Mouse (Mus musculus) MEL (cell line): ENCODE data around the gene Rdh16f1.

Source experiments
- POLR2A ChIP-seq, 2 experiments: IDR thresholded peaks; 2 replicates each; pipeline ENCODE4 v1.6.1; 2011 to 2012; ENCODE audit warnings: low read length in 2 of 2, mild to moderate bottlenecking in 2 of 2, control low read depth in 1 of 2, improper control_type of control experiment in 1 of 2, low read depth in 1 of 2, moderate library complexity in 1 of 2; ENCODE audit not compliant: control insufficient read depth in 1 of 2, insufficient read depth in 1 of 2, poor library complexity in 1 of 2
- TAL1 ChIP-seq: IDR thresholded peaks from 2 replicates; pipeline ENCODE4 v1.6.1; 2012; ENCODE audit warnings: mild to moderate bottlenecking, inconsistent platforms, low read length, moderate library complexity, mixed read lengths

DNA sequence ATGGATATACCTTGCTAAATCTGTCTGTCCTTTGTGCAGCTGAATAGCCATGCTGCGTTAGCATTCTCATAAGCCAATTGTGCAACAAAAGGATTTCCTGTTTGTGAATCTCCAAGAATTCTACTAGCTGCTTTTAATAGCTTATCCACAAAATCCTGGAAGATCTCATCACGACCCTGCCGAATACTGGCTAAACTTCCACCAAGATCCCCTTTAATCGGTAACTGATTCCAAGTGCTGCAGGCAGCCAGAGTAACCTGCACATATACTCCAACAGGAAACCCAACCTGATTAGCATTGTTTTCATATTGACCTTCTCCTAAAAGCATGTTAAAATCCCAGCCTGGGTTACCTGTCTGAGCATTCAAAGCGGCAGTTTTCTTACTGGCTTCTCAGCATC lies 75.7 kb downstream of the Rdh16f1 start:
- TF ChIP-seq TAL1 (no peak), POLR2A (IDR thresholded peaks at IDR 0.05; ENCODE audit: control insufficient read depth in 1 of 2, insufficient read depth in 1 of 2, low read depth in 1 of 2, low read length in 2 of 2, poor library complexity in 1 of 2) (no peak)
